Mouse (Mus musculus): ENCODE data around the gene Zfp654.

Gene Zfp654

DNA sequence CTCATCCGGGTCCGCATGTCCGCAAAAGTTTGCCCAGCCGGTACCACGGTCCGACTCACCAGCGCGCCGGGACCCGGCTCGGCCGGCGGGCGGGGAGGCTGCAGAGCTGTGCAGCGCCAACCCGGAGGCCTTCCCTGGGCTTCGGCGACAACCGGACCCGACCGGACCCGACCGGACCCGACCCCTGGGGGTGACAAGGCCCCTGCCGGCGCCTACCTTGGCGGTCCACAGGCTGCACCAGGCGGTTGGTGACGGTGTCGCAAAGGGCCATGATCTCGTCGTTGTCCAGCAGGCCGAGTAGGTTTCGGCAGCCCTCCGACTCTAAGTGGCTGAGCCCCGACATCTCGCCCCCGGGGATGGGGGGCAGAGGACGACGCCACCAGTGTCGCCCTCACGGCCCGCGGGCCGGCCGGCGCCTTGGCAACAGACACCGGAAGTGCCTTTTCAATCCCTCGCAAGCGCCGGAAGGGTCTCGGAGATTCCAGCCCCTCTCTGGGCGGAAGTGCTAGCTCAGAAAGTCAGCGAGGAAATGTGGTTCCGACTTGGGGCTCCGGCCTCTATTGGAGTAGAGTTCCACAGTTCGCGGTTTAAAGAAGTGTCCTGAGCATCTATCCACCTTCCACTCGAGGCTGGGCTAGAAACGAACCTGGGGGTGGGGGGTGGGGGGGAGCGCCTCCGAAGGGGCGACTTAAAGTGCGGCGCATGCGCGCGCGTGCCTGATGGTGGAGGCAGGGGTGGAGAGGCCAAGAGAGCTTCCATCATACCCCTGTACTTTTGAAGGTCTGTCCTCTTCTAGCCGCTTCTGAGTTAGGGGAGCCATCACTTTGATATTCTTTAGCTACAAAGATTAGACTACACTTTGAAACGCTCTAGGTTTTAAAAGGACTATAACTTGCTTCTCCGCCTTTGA lies 80.7 kb downstream of the Zfp654 start, which contains the start of gene 4930453N24Rik:
Gene 4930453N24Rik, minus strand, starts transcription at position 641 of the 910 bp plus-strand sequence.
- peak; percentile 72 for DNase-seq (ENCODE audit: extremely low spot score, low read depth, low spot score)

- DNase-seq (ENCODE audit: extremely low spot score, low read depth, low spot score), result no peak
Observed at GRCm38 (mm10) chr16:64766696-64767300, 84.7 kb downstream of the Zfp654 start.

GRCm38 (mm10) chr16:64759245-64759626 lies 92.2 kb downstream of the Zfp654 start:
- no peak for DNase-seq (ENCODE audit: extremely low spot score, low read depth, low spot score)

- DNase-seq (ENCODE audit: extremely low spot score, low read depth, low spot score), result no peak
Observed at GRCm38 (mm10) chr16:64758561-64759244, 92.7 kb downstream of the Zfp654 start.

DNA sequence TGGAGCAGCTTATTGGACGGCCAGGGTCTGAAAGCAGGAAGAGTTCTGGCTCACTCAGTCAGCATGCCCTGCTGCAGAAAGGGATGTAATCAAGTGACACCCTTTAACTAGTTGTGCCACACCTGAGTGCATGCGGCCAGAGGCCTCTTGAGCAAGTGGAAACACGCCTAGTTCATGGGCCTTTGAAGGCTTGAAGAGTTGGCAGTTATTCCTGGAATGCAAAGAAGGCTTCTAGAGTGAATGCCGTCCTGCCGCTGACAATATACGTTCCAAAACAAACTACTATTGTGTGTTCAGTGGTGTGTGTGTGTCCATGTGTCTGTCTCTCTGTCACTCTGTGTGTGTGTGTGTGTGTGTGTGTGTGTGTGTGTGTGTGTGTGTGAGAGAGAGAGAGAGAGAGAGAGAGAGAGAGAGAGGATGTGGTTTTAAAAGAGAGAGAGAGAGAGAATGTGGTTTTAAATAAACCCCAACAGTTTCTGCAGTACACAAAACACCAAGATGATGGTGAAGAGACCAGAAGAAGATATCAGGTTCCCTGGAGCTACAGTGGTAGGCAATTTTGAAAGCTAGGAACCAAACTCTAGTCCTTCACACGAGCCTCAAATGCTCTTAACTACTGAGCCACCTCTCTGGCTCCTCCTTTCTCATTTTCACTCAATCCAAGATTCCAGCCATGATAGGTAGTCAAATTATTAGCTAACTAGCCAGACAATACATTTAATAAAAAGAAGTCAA lies 93.6 kb downstream of the Zfp654 start:
- DNase-seq (ENCODE audit: extremely low spot score, low read depth, low spot score), result no peak

- DNase-seq (ENCODE audit: extremely low spot score, low read depth, low spot score), result no peak
Observed at GRCm38 (mm10) chr16:64756321-64756720, 95.1 kb downstream of the Zfp654 start.

GRCm38 (mm10) chr16:64754743-64755139 lies 96.7 kb downstream of the Zfp654 start:
- no peak for DNase-seq (ENCODE audit: extremely low spot score, low read depth, low spot score)

DNA sequence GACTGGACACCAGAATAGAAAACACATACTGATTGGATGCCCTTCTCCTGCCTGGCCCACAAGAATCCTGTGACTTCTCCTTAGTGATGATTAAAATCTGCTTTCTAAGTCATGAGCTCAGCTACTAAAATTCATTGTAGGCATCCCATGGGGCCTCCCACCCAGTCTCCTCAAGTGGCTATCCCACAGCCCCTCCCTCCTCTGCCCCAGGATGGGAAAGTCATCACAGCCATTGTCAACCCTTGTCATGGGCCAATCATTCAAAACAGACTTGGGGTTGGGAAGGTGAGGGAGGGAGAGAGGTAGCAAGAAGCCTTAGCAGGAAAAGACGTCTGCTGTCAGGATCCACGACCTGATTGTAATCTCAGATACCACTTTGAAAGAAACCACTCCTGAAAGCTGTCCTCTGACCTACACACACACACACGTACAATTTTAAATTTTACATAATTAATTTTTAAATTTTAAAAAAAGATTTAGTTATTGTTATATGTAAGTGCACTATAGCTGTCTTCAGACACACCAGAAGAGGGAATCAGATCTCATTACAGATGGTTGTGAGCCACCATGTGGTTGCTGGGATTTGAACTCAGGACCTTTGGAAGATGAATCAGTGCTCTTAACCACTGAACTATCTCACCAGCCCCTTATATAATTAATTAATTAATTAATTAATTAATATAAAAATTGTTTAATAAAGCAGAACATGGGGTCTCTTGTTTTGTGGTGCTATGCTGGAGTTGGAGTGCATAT lies 97.3 kb downstream of the Zfp654 start:
- DNase-seq (ENCODE audit: extremely low spot score, low read depth, low spot score), result no peak

DNA sequence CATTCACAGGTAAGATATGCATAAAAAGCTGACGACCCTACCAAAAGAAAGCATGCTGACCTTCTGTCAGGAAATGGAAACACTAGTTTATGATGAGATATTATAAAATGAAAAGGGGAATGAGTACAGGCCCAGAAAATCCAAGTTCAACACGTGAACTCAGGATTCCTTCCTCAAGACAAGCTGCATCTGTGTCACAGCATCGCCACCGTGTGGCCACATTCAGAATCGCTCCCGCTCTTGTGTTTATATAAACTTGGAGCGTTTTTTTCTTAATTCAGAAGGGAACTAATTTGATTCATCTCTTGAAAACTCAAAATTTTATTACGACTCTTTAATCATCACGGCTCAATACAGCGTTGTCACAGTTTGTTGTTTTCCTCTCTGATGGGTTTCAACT lies 103.2 kb downstream of the Zfp654 start:
- peak; percentile 62 for DNase-seq (ENCODE audit: extremely low spot score, low read depth, low spot score)

GRCm38 (mm10) chr16:64745089-64745488 lies 106.4 kb downstream of the Zfp654 start:
- DNase-seq (ENCODE audit: extremely low spot score, low read depth, low spot score), result no peak

- no peak for DNase-seq (ENCODE audit: extremely low spot score, low read depth, low spot score)
Observed at GRCm38 (mm10) chr16:64737289-64737688, 114.2 kb downstream of the Zfp654 start.

Measured in hindlimb bud, embryonic 11.5 days (tissue).